Mouse (Mus musculus): ENCODE measurements at regions not wholly inside any gene's neighbourhood (a gene's known extent, or its start where the extent isn't known, plus 50 kb on each side); places are given as distances from the start of the nearest gene placed in this dataset.

- TF ChIP-seq CTCF (IDR thresholded peaks at IDR 0.05; ENCODE audit: borderline replicate concordance, insufficient read depth, low read depth, low read length) (no peak), POLR2A (IDR thresholded peaks at IDR 0.05; ENCODE audit: borderline replicate concordance, insufficient read depth, low read length) (no peak)
These were observed 199.7 kb upstream of the Id2 start for GRCm38 (mm10) chr12:25296648-25297047.
